Mouse (Mus musculus) liver, embryonic 14.5 days (tissue): ENCODE measurements at regions not wholly inside any gene's neighbourhood (a gene's known extent, or its start where the extent isn't known, plus 50 kb on each side); places are given as distances from the start of the nearest gene placed in this dataset.

Source experiments
- CTCF ChIP-seq: IDR thresholded peaks from 2 replicates; pipeline ENCODE4 v1.5.1; 2016; ENCODE audit warnings: antibody characterized with exemption, low read depth, control low read depth
- EP300 ChIP-seq: IDR thresholded peaks from 2 replicates; pipeline ENCODE4 v1.6.1; 2016; ENCODE audit warnings: antibody characterized with exemption, low read depth

DNA sequence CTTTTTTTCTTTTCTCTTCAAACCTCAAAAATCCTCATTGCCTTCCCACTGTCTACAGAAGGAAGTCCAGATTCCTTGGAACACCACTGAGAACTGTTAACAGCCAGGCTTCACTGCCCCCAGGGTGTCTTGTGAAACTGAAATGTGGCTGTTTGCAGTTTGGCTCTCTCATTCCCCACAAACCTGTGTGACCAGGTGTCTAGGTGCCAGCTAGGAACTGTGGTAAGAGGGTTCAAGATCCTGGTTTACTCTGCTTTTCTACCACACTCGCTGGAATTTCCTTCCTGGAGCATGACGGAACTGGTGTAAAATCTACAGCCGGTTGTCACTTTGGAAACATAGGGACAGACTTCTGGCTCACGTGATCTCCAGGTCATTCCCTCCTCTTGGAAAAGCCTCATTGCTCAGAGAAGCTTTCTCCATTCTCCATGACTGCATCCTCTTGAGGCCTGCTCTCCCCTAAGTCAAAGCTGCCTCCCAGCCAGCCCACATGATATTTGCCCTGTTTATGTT lies 660.2 kb downstream of the Zfp706 start:
- TF ChIP-seq CTCF (no peak), EP300 (no peak)
